Mouse (Mus musculus): ENCODE measurements at regions not wholly inside any gene's neighbourhood (a gene's known extent, or its start where the extent isn't known, plus 50 kb on each side); places are given as distances from the start of the nearest gene placed in this dataset.

- DNase-seq, result no peak
Observed at GRCm38 (mm10) chr2:114835694-114836093, 180.9 kb upstream of the Dph6 start.

- no peak for DNase-seq
Observed at GRCm38 (mm10) chr2:114843696-114844388, 189.1 kb upstream of the Dph6 start.

GRCm38 (mm10) chr2:114844389-114844771, 189.6 kb upstream of the Dph6 start:
- DNase-seq, result no peak

- no peak for DNase-seq
Observed at GRCm38 (mm10) chr2:114848439-114848838, 193.7 kb upstream of the Dph6 start.

GRCm38 (mm10) chr2:114848914-114849313, 194.2 kb upstream of the Dph6 start:
- DNase-seq, result no peak

GRCm38 (mm10) chr2:114853715-114854530, 199.2 kb upstream of the Dph6 start:
- peak; percentile 87 for DNase-seq

GRCm38 (mm10) chr2:114872272-114872671, 217.5 kb upstream of the Dph6 start:
- DNase-seq, result peak; percentile 64

- no peak for DNase-seq
Observed at GRCm38 (mm10) chr2:114873090-114873489, 218.3 kb upstream of the Dph6 start.

- DNase-seq, result no peak
Observed at GRCm38 (mm10) chr2:114879084-114879483, 224.3 kb upstream of the Dph6 start.

GRCm38 (mm10) chr2:114879784-114880183, 225.0 kb upstream of the Dph6 start:
- DNase-seq, result no peak

- no peak for DNase-seq
Observed at GRCm38 (mm10) chr2:114885734-114886260, 231.0 kb upstream of the Dph6 start.

GRCm38 (mm10) chr2:114898812-114899211, 244.0 kb upstream of the Dph6 start:
- no peak for DNase-seq

- peak; percentile 13 for DNase-seq
Observed at GRCm38 (mm10) chr2:114911845-114912500, 257.2 kb upstream of the Dph6 start.

- no peak for DNase-seq
Observed at GRCm38 (mm10) chr2:114915025-114915690, 260.4 kb upstream of the Dph6 start.

- DNase-seq, result peak; percentile 17
Observed at GRCm38 (mm10) chr2:114918420-114919332, 263.9 kb upstream of the Dph6 start.

- no peak for DNase-seq
Observed at GRCm38 (mm10) chr2:114923911-114924310, 269.1 kb upstream of the Dph6 start.

- no peak for DNase-seq
Observed at GRCm38 (mm10) chr2:114935436-114935835, 280.7 kb upstream of the Dph6 start.

GRCm38 (mm10) chr2:114938416-114939147, 283.8 kb upstream of the Dph6 start:
- DNase-seq, result no peak

GRCm38 (mm10) chr2:114966111-114966510, 311.3 kb upstream of the Dph6 start:
- no peak for DNase-seq

GRCm38 (mm10) chr2:114968651-114969050, 313.9 kb upstream of the Dph6 start:
- DNase-seq, result no peak

GRCm38 (mm10) chr2:114993419-114993818, 338.7 kb upstream of the Dph6 start:
- no peak for DNase-seq
